Mouse (Mus musculus): ENCODE results near the gene Methig1. TPM values are rescaled to one million over a fixed set of nuclear protein-coding genes. Genes with fewer than 3 reads are reported as not detected.
"Not testable (repeated sequence)": the region's sequence is repeated elsewhere in the genome, so short reads cannot be mapped to it uniquely, and the experiment has no call there.

Methig1 gene
- polyA plus RNA-seq, 1 experiment from 2014 or later, result not detected

GRCm38 (mm10) chr15:100334629-100335028 is 18.3 kb upstream of the Methig1 start, which contains the start of gene Mettl7a3:
Gene Mettl7a3 (plus strand): TSS chr15:100334929.
- ATAC-seq, result no peak
- no peak within 1 kb of the TSS for H3K9ac ChIP-seq (ENCODE audit: low read depth, low read length)
- no peaks in the 10 kb centered on the region for H3K9me3 ChIP-seq (ENCODE audit: control insufficient read depth)
- H3K4me3 ChIP-seq (ENCODE audit: low read depth, low read length), result no peak within 1 kb of the TSS
- H3K4me2 ChIP-seq (replicated peaks; ENCODE audit: low read depth), result no peak within 1 kb of the TSS
- H3K36me3 ChIP-seq (ENCODE audit: control insufficient read depth, insufficient read depth), result no peaks in the 10 kb centered on the region
- no peak for TF ChIP-seq CTCF (IDR thresholded peaks at IDR 0.05; ENCODE audit: low read depth)
- WGBS, result 77% methylated on average over 10 of the region's 10 CpGs
- no peak within 1 kb of the TSS for H3K27ac ChIP-seq (ENCODE audit: low read depth, low read length)
- no peaks in the 10 kb centered on the region for H3K4me1 ChIP-seq (replicated peaks; ENCODE audit: control insufficient read depth, insufficient read depth, low read length)
- H3K27me3 ChIP-seq (replicated peaks; ENCODE audit: control insufficient read depth, insufficient read depth, low read length), result no peaks in the 10 kb centered on the region

- not testable (repeated sequence) for H3K4me3 ChIP-seq (ENCODE audit: low read depth, low read length); H3K27ac ChIP-seq (ENCODE audit: low read depth, low read length); H3K36me3 ChIP-seq (ENCODE audit: control insufficient read depth, insufficient read depth); H3K4me1 ChIP-seq (replicated peaks; ENCODE audit: control insufficient read depth, insufficient read depth, low read length); H3K9me3 ChIP-seq (ENCODE audit: control insufficient read depth); H3K4me2 ChIP-seq (replicated peaks; ENCODE audit: low read depth); H3K27me3 ChIP-seq (replicated peaks; ENCODE audit: control insufficient read depth, insufficient read depth, low read length); H3K9ac ChIP-seq (ENCODE audit: low read depth, low read length)
- peak; percentile 9; the same call in 1 of the 2 replicates for ATAC-seq
Measured at GRCm38 (mm10) chr15:100337328-100337727, 15.6 kb upstream of the Methig1 start.

- H3K4me1 ChIP-seq (replicated peaks; ENCODE audit: control insufficient read depth, insufficient read depth, low read length); H3K9me3 ChIP-seq (ENCODE audit: control insufficient read depth); H3K9ac ChIP-seq (ENCODE audit: low read depth, low read length); H3K4me2 ChIP-seq (replicated peaks; ENCODE audit: low read depth); H3K27ac ChIP-seq (ENCODE audit: low read depth, low read length); H3K36me3 ChIP-seq (ENCODE audit: control insufficient read depth, insufficient read depth); H3K4me3 ChIP-seq (ENCODE audit: low read depth, low read length); H3K27me3 ChIP-seq (replicated peaks; ENCODE audit: control insufficient read depth, insufficient read depth, low read length): not testable (repeated sequence)
- 10% methylated on average over 9 of the region's 10 CpGs for WGBS
- peak; percentile 69 for TF ChIP-seq CTCF (IDR thresholded peaks at IDR 0.05; ENCODE audit: low read depth)
- peak; percentile 29; the same call in 1 of the 2 replicates for ATAC-seq
Measured at GRCm38 (mm10) chr15:100337847-100338246, 15.1 kb upstream of the Methig1 start.

GRCm38 (mm10) chr15:100341314-100341980 is 11.5 kb upstream of the Methig1 start:
- not testable (repeated sequence) for H3K4me1 ChIP-seq (replicated peaks; ENCODE audit: control insufficient read depth, insufficient read depth, low read length); H3K27ac ChIP-seq (ENCODE audit: low read depth, low read length); H3K4me2 ChIP-seq (replicated peaks; ENCODE audit: low read depth); H3K4me3 ChIP-seq (ENCODE audit: low read depth, low read length); ATAC-seq; H3K27me3 ChIP-seq (replicated peaks; ENCODE audit: control insufficient read depth, insufficient read depth, low read length); H3K9ac ChIP-seq (ENCODE audit: low read depth, low read length); H3K9me3 ChIP-seq (ENCODE audit: control insufficient read depth); H3K36me3 ChIP-seq (ENCODE audit: control insufficient read depth, insufficient read depth)
- WGBS, result 51% methylated on average over 4 of the region's 5 CpGs

- Histone ChIP-seq H3K9me3 (ENCODE audit: control insufficient read depth) (no peaks in the 10 kb centered on the region), H3K4me1 (replicated peaks; ENCODE audit: control insufficient read depth, insufficient read depth, low read length) (no peaks in the 10 kb centered on the region), H3K9ac (ENCODE audit: low read depth, low read length) (no peak overlapping the region), H3K4me3 (ENCODE audit: low read depth, low read length) (no peak overlapping the region), H3K27ac (ENCODE audit: low read depth, low read length) (no peak overlapping the region), H3K27me3 (replicated peaks; ENCODE audit: control insufficient read depth, insufficient read depth, low read length) (no peaks in the 10 kb centered on the region), H3K4me2 (replicated peaks; ENCODE audit: low read depth) (no peak overlapping the region), H3K36me3 (ENCODE audit: control insufficient read depth, insufficient read depth) (no peaks in the 10 kb centered on the region)
- no peak for TF ChIP-seq CTCF (IDR thresholded peaks at IDR 0.05; ENCODE audit: low read depth)
- ATAC-seq, result no peak
Measured at GRCm38 (mm10) chr15:100345484-100345883, 7.5 kb upstream of the Methig1 start.

GRCm38 (mm10) chr15:100346761-100347160 is 6.2 kb upstream of the Methig1 start:
- peak; percentile 43; the same call in 1 of the 2 replicates for ATAC-seq
- no peaks in the 10 kb centered on the region for H3K9me3 ChIP-seq (ENCODE audit: control insufficient read depth)
- WGBS, result 56% methylated on average over 14 of the region's 14 CpGs
- H3K9ac ChIP-seq (ENCODE audit: low read depth, low read length), result no peak overlapping the region
- H3K27me3 ChIP-seq (replicated peaks; ENCODE audit: control insufficient read depth, insufficient read depth, low read length), result no peaks in the 10 kb centered on the region
- no peak overlapping the region for H3K4me3 ChIP-seq (ENCODE audit: low read depth, low read length)
- H3K4me2 ChIP-seq (replicated peaks; ENCODE audit: low read depth), result no peak overlapping the region
- TF ChIP-seq CTCF (IDR thresholded peaks at IDR 0.05; ENCODE audit: low read depth), result no peak
- H3K27ac ChIP-seq (ENCODE audit: low read depth, low read length), result no peak overlapping the region
- no peaks in the 10 kb centered on the region for H3K36me3 ChIP-seq (ENCODE audit: control insufficient read depth, insufficient read depth)
- H3K4me1 ChIP-seq (replicated peaks; ENCODE audit: control insufficient read depth, insufficient read depth, low read length), result no peaks in the 10 kb centered on the region

- no peak overlapping the region for H3K9ac ChIP-seq (ENCODE audit: low read depth, low read length)
- H3K4me1 ChIP-seq (replicated peaks; ENCODE audit: control insufficient read depth, insufficient read depth, low read length), result no peaks in the 10 kb centered on the region
- 21% methylated on average over 2 of the region's 2 CpGs for WGBS
- no peak for TF ChIP-seq CTCF (IDR thresholded peaks at IDR 0.05; ENCODE audit: low read depth)
- H3K4me2 ChIP-seq (replicated peaks; ENCODE audit: low read depth), result no peak overlapping the region
- H3K4me3 ChIP-seq (ENCODE audit: low read depth, low read length), result no peak overlapping the region
- H3K36me3 ChIP-seq (ENCODE audit: control insufficient read depth, insufficient read depth), result no peaks in the 10 kb centered on the region
- 0 out of 2 replicates have a peak, but pooled peaks have one; percentile 39 for ATAC-seq
- no peak overlapping the region for H3K27ac ChIP-seq (ENCODE audit: low read depth, low read length)
- H3K27me3 ChIP-seq (replicated peaks; ENCODE audit: control insufficient read depth, insufficient read depth, low read length), result 0 out of 2 replicates have a peak, but pooled peaks cover 4% of the 10 kb centered on the region
- H3K9me3 ChIP-seq (ENCODE audit: control insufficient read depth), result no peaks in the 10 kb centered on the region
Measured at GRCm38 (mm10) chr15:100349496-100349895, 3.5 kb upstream of the Methig1 start.
